Mouse (Mus musculus) erythroblast, embryonic 14.5 days (primary cell): Measurements from ENCODE around the gene Ttyh2.

Experiments
- GATA1 ChIP-seq: IDR thresholded peaks from 2 replicates; pipeline ENCODE4 v1.6.1; 2012; ENCODE audit warnings: low read length, inconsistent platforms, mixed read lengths
- TAL1 ChIP-seq: IDR thresholded peaks from 3 replicates; pipeline ENCODE4 v1.6.1; 2012; ENCODE audit warnings: low read length, inconsistent platforms, mixed read lengths

GRCm38 (mm10) chr11:114675826-114676401, 683 bp downstream of the Ttyh2 start:
- TF ChIP-seq GATA1 (no peak), TAL1 (no peak)
